Mouse (Mus musculus) midbrain, postnatal 0 days (tissue): ENCODE data around the gene Chpt1. TPM values are rescaled to one million over a fixed set of nuclear protein-coding genes. Genes with fewer than 3 reads are reported as not detected.
"Not testable (repeated sequence)": the region's sequence is repeated elsewhere in the genome, so short reads cannot be mapped to it uniquely, and the experiment has no call there.

Source experiments
- ATAC-seq: fragments of 200-750 bp; cut with Nextera tagmentation; 2 replicates; pipeline ENCODE4 v1.8.0; 2017; ENCODE audit warnings: moderate number of reproducible peaks, mild to moderate bottlenecking, moderate TSS enrichment, moderate library complexity; ENCODE audit not compliant: low FRiP score
- DNase-seq: peaks from one replicate; pipeline ENCODE4 v3.0.0-alpha.2; 2015; ENCODE audit warnings: low spot score
- H3K27ac ChIP-seq: fragments of 300-500 bp; sonication (generic); 2 replicates; pipeline ENCODE4 v1.5.1; 2014; ENCODE audit warnings: low read depth, mild to moderate bottlenecking, low read length, mixed read lengths
- H3K27me3 ChIP-seq: fragments of 300-500 bp; sonication (generic); 2 replicates; pipeline ENCODE4 v1.6.1; 2014; ENCODE audit warnings: low read length, control low read depth, mixed read lengths; ENCODE audit not compliant: insufficient read depth
- H3K36me3 ChIP-seq: fragments of 300-500 bp; sonication (generic); 2 replicates; pipeline ENCODE4 v1.6.1; 2014; ENCODE audit warnings: low read length, control low read depth, mixed read lengths; ENCODE audit not compliant: insufficient read depth
- H3K4me1 ChIP-seq: fragments of 300-500 bp; sonication (generic); 2 replicates; pipeline ENCODE4 v1.6.1; 2014; ENCODE audit warnings: mild to moderate bottlenecking, control low read depth, antibody characterized with exemption, low read length, mixed read lengths; ENCODE audit not compliant: insufficient read depth
- H3K4me2 ChIP-seq: fragments of 300-500 bp; sonication (generic); 2 replicates; pipeline ENCODE4 v1.6.1; 2014; ENCODE audit warnings: low read depth, mild to moderate bottlenecking, low read length, mixed read lengths; ENCODE audit not compliant: poor library complexity, severe bottlenecking
- H3K4me3 ChIP-seq: fragments of 300-500 bp; sonication (generic); 2 replicates; pipeline ENCODE4 v1.5.1; 2014; ENCODE audit warnings: low read depth, mild to moderate bottlenecking, low read length, moderate library complexity
- H3K9ac ChIP-seq: fragments of 300-500 bp; sonication (generic); replicated peaks from 2 replicates; pipeline ENCODE4 v1.6.1; 2014; ENCODE audit warnings: mild to moderate bottlenecking, low read length, moderate library complexity, mixed read lengths; ENCODE audit not compliant: poor library complexity, severe bottlenecking
- H3K9me3 ChIP-seq: fragments of 300-500 bp; sonication (generic); 2 replicates; pipeline ENCODE4 v1.6.1; 2016; ENCODE audit warnings: low read length, control low read depth
- CTCF ChIP-seq: IDR thresholded peaks from 2 replicates; pipeline ENCODE4 v1.5.1; 2016; ENCODE audit warnings: antibody characterized with exemption, mild to moderate bottlenecking
- WGBS: fragments of 180-500 bp; shearing (Covaris S2); extraction: QIAGEN DNeasy Blood & Tissue Kit; methylation state at CpG from one replicate; pipeline ENCODE4 v1.1.7; 2014; 5-methylcytosine and 5-hydroxymethylcytosine counted together
- polyA plus RNA-seq: library from polyadenylated mRNA; unstranded; fragments of >200 nt; fragmentation: Nextera tagmentation; extraction: Ambion mirVana; gene quantifications from 2 replicates; pipeline ENCODE4 v1.2.1, GENCODE M21; 2015
- total RNA-seq: library from RNA; depleted of rRNA; stranded (reverse); fragments of >200 nt; gene quantifications from 2 replicates; pipeline ENCODE4 v1.2.3, GENCODE M21; 2014

The Chpt1 gene
- total and polyA plus RNA-seq, 2 experiments from 2014 or later: 26.9 to 27.2 TPM

GRCm38 (mm10) chr10:88523212-88523611 lies 19.3 kb upstream of the Chpt1 start:
- no peaks in the 10 kb centered on the region for H3K9me3 ChIP-seq
- no peaks in the 10 kb centered on the region for H3K27me3 ChIP-seq
- ATAC-seq: no peak
- no peak for TF ChIP-seq CTCF
- H3K4me2 ChIP-seq: no peak overlapping the region
- H3K4me1 ChIP-seq: no peaks in the 10 kb centered on the region
- no peak overlapping the region for H3K27ac ChIP-seq
- no peak overlapping the region for H3K4me3 ChIP-seq
- no peaks in the 10 kb centered on the region for H3K36me3 ChIP-seq
- 87% methylated on average over 1 of the region's 1 CpGs for WGBS
- DNase-seq: no peak
- H3K9ac ChIP-seq: no peak overlapping the region

GRCm38 (mm10) chr10:88522795-88523194 lies 18.9 kb upstream of the Chpt1 start:
- 89% methylated on average over 8 of the region's 8 CpGs for WGBS
- no peak for DNase-seq
- no peaks in the 10 kb centered on the region for H3K4me1 ChIP-seq
- no peaks in the 10 kb centered on the region for H3K9me3 ChIP-seq
- no peak for TF ChIP-seq CTCF
- no peaks in the 10 kb centered on the region for H3K27me3 ChIP-seq
- no peak overlapping the region for H3K27ac ChIP-seq
- no peak overlapping the region for H3K4me3 ChIP-seq
- no peak for ATAC-seq
- no peak overlapping the region for H3K9ac ChIP-seq
- H3K36me3 ChIP-seq: no peaks in the 10 kb centered on the region
- H3K4me2 ChIP-seq: no peak overlapping the region

DNA sequence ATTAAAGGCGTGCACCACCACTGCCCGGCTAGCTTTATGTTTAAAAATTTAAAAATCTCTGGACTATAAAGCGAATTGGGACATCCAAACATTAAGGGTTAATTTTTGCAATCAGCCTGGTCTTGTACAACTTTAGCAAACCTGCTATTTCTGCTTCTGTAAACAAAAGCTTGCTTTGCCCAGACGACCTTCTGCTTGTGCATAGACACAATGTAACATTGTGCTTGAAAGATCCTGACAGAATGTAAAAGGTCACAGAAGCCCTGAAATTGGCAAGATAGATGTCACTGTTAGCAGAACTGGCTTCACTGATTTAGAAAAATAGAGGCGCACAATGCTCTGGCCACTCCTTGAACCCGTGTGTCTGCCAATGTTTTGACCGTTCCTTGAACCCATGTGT lies 11.2 kb upstream of the Chpt1 start:
- H3K9ac ChIP-seq, H3K36me3 ChIP-seq, ATAC-seq, H3K4me3 ChIP-seq, H3K27me3 ChIP-seq, H3K4me2 ChIP-seq, H3K9me3 ChIP-seq, H3K27ac ChIP-seq, H3K4me1 ChIP-seq, DNase-seq: not testable (repeated sequence)
- WGBS: 89% methylated on average over 7 of the region's 7 CpGs

DNA sequence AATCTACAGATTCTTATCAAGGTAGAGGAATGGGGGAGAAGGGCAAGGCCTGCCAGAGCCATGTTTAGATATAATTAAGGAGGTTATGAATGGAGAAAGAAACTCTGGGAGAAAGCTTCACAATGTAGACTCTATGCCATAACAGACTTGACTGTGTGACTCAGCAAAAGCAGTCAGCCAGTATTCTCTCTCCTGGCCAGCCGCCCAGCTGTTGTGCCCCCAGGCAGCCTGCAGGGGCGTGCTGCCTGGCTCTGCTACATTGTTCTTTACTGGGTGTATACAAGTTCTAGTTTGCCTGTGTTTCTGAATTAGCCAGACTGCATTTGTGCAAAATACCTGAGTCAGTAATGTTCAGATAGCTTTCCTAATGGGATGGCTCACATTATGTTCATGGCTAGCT lies 10.6 kb upstream of the Chpt1 start:
- Histone ChIP-seq H3K4me3 (no peak overlapping the region), H3K9ac (no peak overlapping the region), H3K9me3 (no peaks in the 10 kb centered on the region), H3K4me2 (no peak overlapping the region), H3K4me1 (no peaks in the 10 kb centered on the region), H3K27ac (no peak overlapping the region), H3K36me3 (no peaks in the 10 kb centered on the region), H3K27me3 (no peaks in the 10 kb centered on the region)
- no peak for ATAC-seq
- WGBS: 59% methylated on average over 2 of the region's 2 CpGs
- DNase-seq: peak; percentile 43
- TF ChIP-seq CTCF: peak; percentile 19

DNA sequence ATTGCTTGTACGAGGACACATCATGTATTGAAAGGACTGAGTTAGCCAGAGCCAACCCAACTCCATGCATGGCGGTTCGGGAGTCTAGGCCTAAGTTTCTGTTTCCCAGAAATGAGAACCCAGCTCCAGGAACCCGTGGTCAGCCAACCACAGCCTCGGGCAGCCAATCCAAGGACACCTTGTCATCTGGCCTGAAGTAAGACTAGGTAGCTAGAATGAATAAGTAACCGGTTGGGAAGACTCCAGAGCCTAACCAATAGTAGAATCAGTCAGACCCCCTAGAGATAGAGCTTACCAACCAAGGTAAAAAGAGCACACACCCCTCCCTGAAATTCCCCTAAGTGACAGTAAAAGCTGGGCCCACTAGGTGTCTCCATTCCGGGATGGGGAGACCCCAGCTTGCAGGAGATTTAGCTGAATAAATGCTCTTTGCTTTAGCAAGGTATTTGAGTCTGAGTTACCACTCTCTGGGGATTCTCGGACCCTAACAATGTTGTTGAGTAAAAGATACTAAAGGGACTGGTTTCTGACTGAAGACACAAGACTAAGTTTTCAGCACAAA lies 9.8 kb upstream of the Chpt1 start:
- no peak overlapping the region for H3K4me3 ChIP-seq
- no peak for DNase-seq
- H3K4me1 ChIP-seq: no peaks in the 10 kb centered on the region
- H3K9me3 ChIP-seq: no peaks in the 10 kb centered on the region
- peak; percentile 46 for TF ChIP-seq CTCF
- ATAC-seq: no peak
- 72% methylated on average over 8 of the region's 8 CpGs for WGBS
- H3K9ac ChIP-seq: no peak overlapping the region
- H3K36me3 ChIP-seq: no peaks in the 10 kb centered on the region
- no peak overlapping the region for H3K4me2 ChIP-seq
- no peak overlapping the region for H3K27ac ChIP-seq
- no peaks in the 10 kb centered on the region for H3K27me3 ChIP-seq

DNA sequence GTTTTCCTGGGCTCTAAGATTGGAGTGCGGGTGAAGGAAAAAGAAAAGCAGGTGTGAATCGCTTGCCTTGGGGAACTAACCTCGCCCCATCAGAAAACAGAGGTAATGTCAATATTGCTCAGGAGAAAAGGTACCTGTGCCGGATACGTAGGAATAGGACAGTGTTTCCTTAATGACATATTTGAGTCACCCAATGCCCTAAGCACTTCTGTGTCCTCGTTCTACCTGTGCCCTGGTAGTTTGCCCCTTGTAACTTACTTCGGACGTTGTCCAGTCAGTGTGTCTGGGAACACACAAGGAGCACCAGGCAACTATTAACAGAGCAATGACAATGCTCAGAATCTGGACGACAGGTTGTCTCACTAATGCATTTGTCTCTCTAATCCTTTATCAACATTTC lies 7.5 kb upstream of the Chpt1 start:
- Histone ChIP-seq H3K9ac (no peak overlapping the region), H3K4me3 (no peak overlapping the region), H3K4me2 (no peak overlapping the region), H3K36me3 (no peaks in the 10 kb centered on the region), H3K9me3 (no peaks in the 10 kb centered on the region), H3K4me1 (no peaks in the 10 kb centered on the region), H3K27ac (no peak overlapping the region), H3K27me3 (no peaks in the 10 kb centered on the region)
- 92% methylated on average over 9 of the region's 9 CpGs for WGBS
- ATAC-seq (no peak), DNase-seq (no peak)
- no peak for TF ChIP-seq CTCF
